In genomic region chr7:16582299-16582698, GRCm38 (mm10) we compare ENCODE assay signal across 12 mouse cellular contexts. TPM values are rescaled to one million over a fixed set of nuclear protein-coding genes. Genes with fewer than 3 reads are reported as not detected.
DNase-seq lines count a peak whose midpoint lies in the region; ATAC-seq and TF ChIP-seq lines count a peak whose summit lies in the region.
"Had no signal": no experiment of that assay in that cellular context is flagged by ENCODE, and none has a peak within 500 bp of the region (broad histone marks: within the 10 kb centered on the region; RNA-seq: fewer than 3 reads in every experiment).

No protein-coding gene starts in this region.

- H3K4me3 ChIP-seq in heart, embryonic 12.5 days, result no peak overlapping the region
- no peak overlapping the region for H3K4me3 ChIP-seq in lung, postnatal 0 days (ENCODE audit: low read depth, low read length)
- H3K4me3 ChIP-seq in lung, adult 2 months (replicated peaks; ENCODE audit: extremely low read depth, low read depth, low read length), result no peak overlapping the region
- no peak overlapping the region for H3K4me3 ChIP-seq in intestine, postnatal 0 days (ENCODE audit: low read depth, low read length)
- H3K4me3 ChIP-seq: forebrain, embryonic 10.5 days; limb, embryonic 13.5 days had no signal

- no peak for ATAC-seq in heart, embryonic 12.5 days (ENCODE audit: insufficient number of reproducible peaks, low FRiP score)
- ATAC-seq in lung, postnatal 0 days, result peak; percentile 66
- ATAC-seq in intestine, postnatal 0 days, result peak; percentile 41; the same call in 1 of the 2 replicates

- no peak for DNase-seq in heart, adult 9 months (ENCODE audit: low spot score in 2 of 2)
- DNase-seq in lung, postnatal 0 days (ENCODE audit: low spot score), result peak; percentile 40
- DNase-seq in lung, adult 2 months, result no peak
- DNase-seq in spleen, postnatal 36 days (ENCODE audit: low spot score in 2 of 2), result no peak
- DNase-seq in urinary bladder, postnatal 4 days (ENCODE audit: low spot score in 2 of 2), result no peak
- DNase-seq: cerebellum, postnatal 14 days; kidney, adult 8-10 months; thymus, adult 2 months had no signal

- 29% methylated on average over 3 of the region's 3 CpGs for WGBS in heart, embryonic 12.5 days
- 45% methylated on average over 3 of the region's 3 CpGs for WGBS in lung, postnatal 0 days
- WGBS in lung, adult 2 months, result 35% methylated on average over 3 of the region's 3 CpGs
- WGBS in intestine, postnatal 0 days, result 40% methylated on average over 3 of the region's 3 CpGs

- no peak for TF ChIP-seq CTCF in lung, postnatal 0 days (IDR thresholded peaks at IDR 0.05)
- no peak for TF ChIP-seq CTCF in lung, adult 2 months (IDR thresholded peaks at IDR 0.05; ENCODE audit: insufficient read depth, low read length)
- TF ChIP-seq CTCF in intestine, postnatal 0 days (IDR thresholded peaks at IDR 0.05; ENCODE audit: low read depth), result no peak

- H3K4me1 ChIP-seq in heart, embryonic 12.5 days (replicated peaks), result peaks cover 64% of the 10 kb centered on the region
- peaks cover 36% of the 10 kb centered on the region; the same call in 1 of the 2 replicates for H3K4me1 ChIP-seq in lung, postnatal 0 days (ENCODE audit: insufficient read depth, low read depth, low read length)
- H3K4me1 ChIP-seq in lung, adult 2 months (ENCODE audit: control insufficient read depth, insufficient read depth, low read length), result peaks cover 30% of the 10 kb centered on the region
- H3K4me1 ChIP-seq in intestine, postnatal 0 days (replicated peaks; ENCODE audit: control insufficient read depth, insufficient read depth, low read length), result peaks cover 11% of the 10 kb centered on the region; the same call in 1 of the 2 replicates

- TF ChIP-seq EP300 in lung, postnatal 0 days (IDR thresholded peaks at IDR 0.05), result no peak

- H3K36me3 ChIP-seq in heart, embryonic 12.5 days, result no peaks in the 10 kb centered on the region
- no peaks in the 10 kb centered on the region for H3K36me3 ChIP-seq in lung, postnatal 0 days (ENCODE audit: insufficient read depth, low read length)
- H3K36me3 ChIP-seq in intestine, postnatal 0 days (ENCODE audit: control insufficient read depth, insufficient read depth), result no peaks in the 10 kb centered on the region

- no peak for TF ChIP-seq POLR2A in lung, adult 2 months (IDR thresholded peaks at IDR 0.05; ENCODE audit: borderline replicate concordance, extremely low read depth, low read depth, low read length)

- H3K4me2 ChIP-seq in heart, embryonic 12.5 days, result no peak overlapping the region
- H3K4me2 ChIP-seq in lung, postnatal 0 days (replicated peaks; ENCODE audit: low read depth, low read length), result no peak overlapping the region
- no peak overlapping the region for H3K4me2 ChIP-seq in intestine, postnatal 0 days (replicated peaks; ENCODE audit: low read depth)
- H3K4me2 ChIP-seq: limb, embryonic 13.5 days had no signal

- H3K9ac ChIP-seq in heart, embryonic 12.5 days, result no peak overlapping the region
- H3K9ac ChIP-seq in lung, postnatal 0 days (replicated peaks; ENCODE audit: low read depth), result no peak overlapping the region
- no peak overlapping the region for H3K9ac ChIP-seq in intestine, postnatal 0 days (ENCODE audit: low read depth, low read length)
- H3K9ac ChIP-seq: limb, embryonic 13.5 days had no signal

- no peaks in the 10 kb centered on the region for H3K9me3 ChIP-seq in heart, embryonic 12.5 days (replicated peaks)
- H3K9me3 ChIP-seq in lung, postnatal 0 days (ENCODE audit: low read length), result no peaks in the 10 kb centered on the region
- no peaks in the 10 kb centered on the region for H3K9me3 ChIP-seq in intestine, postnatal 0 days (ENCODE audit: control insufficient read depth)
- H3K9me3 ChIP-seq: forebrain, embryonic 10.5 days; limb, embryonic 13.5 days had no signal

- no peaks in the 10 kb centered on the region for H3K27me3 ChIP-seq in heart, embryonic 12.5 days (replicated peaks)
- H3K27me3 ChIP-seq in lung, postnatal 0 days (replicated peaks; ENCODE audit: insufficient read depth, low read length), result no peaks in the 10 kb centered on the region
- no peaks in the 10 kb centered on the region for H3K27me3 ChIP-seq in intestine, postnatal 0 days (replicated peaks; ENCODE audit: control insufficient read depth, insufficient read depth, low read length)
- H3K27me3 ChIP-seq: limb, embryonic 13.5 days had no signal

- peak overlapping the region; percentile 89 for H3K27ac ChIP-seq in heart, embryonic 12.5 days (ENCODE audit: poor library complexity, severe bottlenecking)
- 0 out of 2 replicates have a peak overlapping the region, but pooled peaks have one; percentile 20 for H3K27ac ChIP-seq in lung, postnatal 0 days (ENCODE audit: low read length)
- H3K27ac ChIP-seq in intestine, postnatal 0 days (ENCODE audit: low read depth, low read length), result no peak overlapping the region
- H3K27ac ChIP-seq: forebrain, embryonic 10.5 days; limb, embryonic 13.5 days had no signal

RNA-seq across cellular contexts. Expression of gene Arhgap35, which starts 32.5 kb away (rescaled TPM):
- polyA plus RNA-seq in heart, embryonic 12.5 days (2016; fragmentation: Nextera tagmentation; extraction: Ambion mirVana), result 20.3 and 21.4 TPM in 2 replicates
- polyA plus RNA-seq in lung, postnatal 0 days (2015; fragmentation: Nextera tagmentation; extraction: Ambion mirVana), result 8.2 and 10.9 TPM in 2 replicates
- 22.3 and 27.2 TPM in 2 replicates for polyA plus RNA-seq in lung, adult 2 months (2012; rRNA removed)
- 3.3 and 3.4 TPM in 2 replicates for polyA plus RNA-seq in intestine, postnatal 0 days (2015; fragmentation: Nextera tagmentation; extraction: Ambion mirVana)
